Mouse (Mus musculus) heart, postnatal 0 days (tissue): ENCODE data around the gene Pik3cb. TPM values are rescaled to one million over a fixed set of nuclear protein-coding genes. Genes with fewer than 3 reads are reported as not detected.
A peak's percentile ranks its signal among the peaks of the same experiment; 100 is the strongest.

Experiments
- ATAC-seq: fragments of 200-750 bp; cut with Nextera tagmentation; 2 replicates; pipeline ENCODE4 v1.8.0; 2017; ENCODE audit warnings: low read depth, moderate number of reproducible peaks, moderate library complexity; ENCODE audit not compliant: insufficient read depth
- DNase-seq: peaks from one replicate; pipeline ENCODE4 v3.0.0-alpha.2; 2016; ENCODE audit warnings: low spot score
- H3K27ac ChIP-seq: fragments of 300-500 bp; sonication (generic); 2 replicates; pipeline ENCODE4 v1.5.1; 2014; ENCODE audit warnings: low read depth, mild to moderate bottlenecking
- H3K27me3 ChIP-seq: fragments of 300-500 bp; sonication (generic); 2 replicates; pipeline ENCODE4 v1.6.1; 2014; ENCODE audit warnings: low read length, mixed read lengths; ENCODE audit not compliant: control insufficient read depth, insufficient read depth
- H3K36me3 ChIP-seq: fragments of 300-500 bp; sonication (generic); replicated peaks from 2 replicates; pipeline ENCODE4 v1.6.1; 2014; ENCODE audit warnings: low read length, mixed read lengths; ENCODE audit not compliant: control insufficient read depth, insufficient read depth
- H3K4me1 ChIP-seq: fragments of 300-500 bp; sonication (generic); 2 replicates; pipeline ENCODE4 v1.6.1; 2014; ENCODE audit warnings: antibody characterized with exemption; ENCODE audit not compliant: control insufficient read depth, insufficient read depth
- H3K4me2 ChIP-seq: fragments of 300-500 bp; sonication (generic); 2 replicates; pipeline ENCODE4 v1.6.1; 2014; ENCODE audit warnings: low read depth, mild to moderate bottlenecking, low read length, moderate library complexity
- H3K4me3 ChIP-seq: fragments of 300-500 bp; sonication (generic); 2 replicates; pipeline ENCODE4 v1.5.1; 2014; ENCODE audit warnings: low read depth, low read length
- H3K9ac ChIP-seq: fragments of 300-500 bp; sonication (generic); replicated peaks from 2 replicates; pipeline ENCODE4 v1.6.1; 2014; ENCODE audit warnings: low read depth, low read length, mixed read lengths
- H3K9me3 ChIP-seq: fragments of 300-500 bp; sonication (generic); replicated peaks from 2 replicates; pipeline ENCODE4 v1.6.1; 2016; ENCODE audit warnings: low read length; ENCODE audit not compliant: control insufficient read depth
- CTCF ChIP-seq: IDR thresholded peaks from 2 replicates; pipeline ENCODE4 v1.5.1; 2016; ENCODE audit warnings: antibody characterized with exemption, control low read depth, low read depth
- EP300 ChIP-seq: IDR thresholded peaks from 2 replicates; pipeline ENCODE4 v1.6.1; 2016; ENCODE audit warnings: antibody characterized with exemption, low read depth
- WGBS: fragments of 180-500 bp; shearing (Covaris S2); extraction: QIAGEN DNeasy Blood & Tissue Kit; methylation state at CpG from one replicate; pipeline ENCODE4 v1.1.7; 2014; 5-methylcytosine and 5-hydroxymethylcytosine counted together
- polyA plus RNA-seq: library from polyadenylated mRNA; unstranded; fragments of >200 nt; fragmentation: Nextera tagmentation; extraction: Ambion mirVana; gene quantifications from 2 replicates; pipeline ENCODE4 v1.2.1, GENCODE M21; 2015
- total RNA-seq: library from RNA; depleted of rRNA; stranded (reverse); fragments of >200 nt; gene quantifications from 2 replicates; pipeline ENCODE4 v1.2.3, GENCODE M21; 2014; ENCODE audit warnings: low replicate concordance

The Pik3cb gene
- total and polyA plus RNA-seq, 2 experiments from 2014 or later, result 1.7 to 2.1 TPM

- H3K4me3 ChIP-seq, result no peak overlapping the region
- H3K27ac ChIP-seq, result no peak overlapping the region
- ATAC-seq (no peak), DNase-seq (no peak)
- H3K36me3 ChIP-seq, result no peaks in the 10 kb centered on the region
- 65% methylated on average over 1 of the region's 1 CpGs for WGBS
- 0 out of 2 replicates have a peak, but pooled peaks cover 3% of the 10 kb centered on the region for H3K9me3 ChIP-seq
- no peak overlapping the region for H3K9ac ChIP-seq
- TF ChIP-seq EP300, result no peak
- no peak for TF ChIP-seq CTCF
- H3K4me1 ChIP-seq, result no peaks in the 10 kb centered on the region
- H3K4me2 ChIP-seq, result no peak overlapping the region
- H3K27me3 ChIP-seq, result no peaks in the 10 kb centered on the region
Measured at GRCm38 (mm10) chr9:99111085-99111484, 29.3 kb downstream of the Pik3cb start.

- Histone ChIP-seq H3K27me3 (no peaks in the 10 kb centered on the region), H3K27ac (no peak overlapping the region), H3K36me3 (peaks cover 5% of the 10 kb centered on the region; the same call in 1 of the 2 replicates), H3K9ac (no peak overlapping the region), H3K9me3 (0 out of 2 replicates have a peak, but pooled peaks cover 8% of the 10 kb centered on the region), H3K4me1 (no peaks in the 10 kb centered on the region), H3K4me2 (no peak overlapping the region), H3K4me3 (no peak overlapping the region)
- DNase-seq, result no peak
- TF ChIP-seq EP300 (no peak), CTCF (no peak)
- 40% methylated on average over 5 of the region's 5 CpGs for WGBS
- ATAC-seq, result no peak
Measured at GRCm38 (mm10) chr9:99110213-99110612, 30.2 kb downstream of the Pik3cb start.

GRCm38 (mm10) chr9:99109585-99109984 lies 30.8 kb downstream of the Pik3cb start:
- 0 out of 2 replicates have a peak, but pooled peaks cover 8% of the 10 kb centered on the region for H3K9me3 ChIP-seq
- no peak overlapping the region for H3K9ac ChIP-seq
- no peaks in the 10 kb centered on the region for H3K4me1 ChIP-seq
- no peak overlapping the region for H3K4me3 ChIP-seq
- ATAC-seq, result no peak
- no peak for DNase-seq
- no peak overlapping the region for H3K4me2 ChIP-seq
- no peak for TF ChIP-seq EP300
- H3K27me3 ChIP-seq, result no peaks in the 10 kb centered on the region
- no peak overlapping the region for H3K27ac ChIP-seq
- WGBS, result 70% methylated on average over 3 of the region's 3 CpGs
- H3K36me3 ChIP-seq, result peaks cover 11% of the 10 kb centered on the region; the same call in 1 of the 2 replicates

GRCm38 (mm10) chr9:99104449-99104848 lies 36.0 kb downstream of the Pik3cb start:
- DNase-seq (no peak), ATAC-seq (no peak)
- H3K4me3 ChIP-seq, result no peak overlapping the region
- H3K27me3 ChIP-seq, result no peaks in the 10 kb centered on the region
- no peak overlapping the region for H3K9ac ChIP-seq
- WGBS, result 86% methylated on average over 2 of the region's 2 CpGs
- H3K4me1 ChIP-seq, result no peaks in the 10 kb centered on the region
- H3K36me3 ChIP-seq, result peaks cover 15% of the 10 kb centered on the region; the same call in 1 of the 2 replicates
- H3K9me3 ChIP-seq, result 0 out of 2 replicates have a peak, but pooled peaks cover 8% of the 10 kb centered on the region
- H3K27ac ChIP-seq, result no peak overlapping the region
- no peak for TF ChIP-seq EP300
- no peak overlapping the region for H3K4me2 ChIP-seq

GRCm38 (mm10) chr9:99103865-99104264 lies 36.6 kb downstream of the Pik3cb start:
- Histone ChIP-seq H3K4me1 (no peaks in the 10 kb centered on the region), H3K36me3 (peaks cover 15% of the 10 kb centered on the region; the same call in 1 of the 2 replicates), H3K9me3 (0 out of 2 replicates have a peak, but pooled peaks cover 8% of the 10 kb centered on the region), H3K27me3 (no peaks in the 10 kb centered on the region), H3K4me3 (no peak overlapping the region), H3K27ac (0 out of 2 replicates have a peak overlapping the region, but pooled peaks have one; percentile 18), H3K9ac (no peak overlapping the region), H3K4me2 (no peak overlapping the region)
- 57% methylated on average over 3 of the region's 3 CpGs for WGBS
- ATAC-seq (no peak), DNase-seq (no peak)
- TF ChIP-seq EP300, result no peak
- no peak for TF ChIP-seq CTCF

- Histone ChIP-seq H3K27ac (peak overlapping the region; percentile 75), H3K36me3 (0 out of 2 replicates have a peak, but pooled peaks cover 5% of the 10 kb centered on the region), H3K4me1 (peaks cover 9% of the 10 kb centered on the region; the same call in 1 of the 2 replicates), H3K9me3 (no peaks in the 10 kb centered on the region), H3K9ac (peak overlapping the region; percentile 28; the same call in 1 of the 2 replicates), H3K4me2 (peak overlapping the region; percentile 26; the same call in 1 of the 2 replicates), H3K4me3 (no peak overlapping the region), H3K27me3 (no peaks in the 10 kb centered on the region)
- peak; percentile 80 for ATAC-seq
- WGBS, result 22% methylated on average over 11 of the region's 11 CpGs
- TF ChIP-seq CTCF (no peak), EP300 (0 out of 2 replicates have a peak, but pooled peaks have one; percentile 30)
- DNase-seq, result peak; percentile 49
Measured at GRCm38 (mm10) chr9:99098482-99099129, 41.8 kb downstream of the Pik3cb start.
